18 mouse cellular contexts compared by ENCODE assay signal in the genomic region with DNA sequence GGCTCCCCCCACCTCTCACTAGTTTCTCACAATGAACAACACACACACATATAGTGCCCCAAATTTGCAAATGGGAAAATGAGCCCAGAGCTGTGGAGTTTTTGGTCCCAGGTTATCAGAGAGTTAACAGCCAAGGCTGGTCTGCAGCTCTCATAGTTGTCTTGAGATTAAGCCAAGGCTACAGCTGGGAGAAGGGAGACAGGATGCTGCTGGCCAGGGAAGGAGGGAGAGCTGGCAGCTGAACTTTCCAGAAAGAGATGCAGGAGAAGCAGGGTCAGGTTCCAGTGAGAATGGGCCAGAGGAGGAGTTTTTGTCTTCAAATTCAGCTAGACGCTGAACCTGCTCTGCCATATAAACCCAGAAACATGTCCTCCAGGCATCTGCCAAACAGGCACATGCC. TPM values are rescaled to one million over a fixed set of nuclear protein-coding genes. Genes with fewer than 3 reads are reported as not detected.
A peak's percentile ranks its signal among the peaks of the same experiment; 100 is the strongest.
DNase-seq lines count a peak whose midpoint lies in the region; ATAC-seq and TF ChIP-seq lines count a peak whose summit lies in the region.
"Had no signal": no experiment of that assay in that cellular context is flagged by ENCODE, and none has a peak within 500 bp of the region (broad histone marks: within the 10 kb centered on the region; RNA-seq: fewer than 3 reads in every experiment).

No protein-coding gene starts in this region.

- H3K4me1 ChIP-seq in kidney, adult 2 months (ENCODE audit: control insufficient read depth, insufficient read depth, low read length): no peaks in the 10 kb centered on the region
- H3K4me1 ChIP-seq in hindbrain, embryonic 14.5 days (replicated peaks; ENCODE audit: control insufficient read depth, insufficient read depth, low read length): no peaks in the 10 kb centered on the region

- H3K36me3 ChIP-seq in kidney, adult 2 months (ENCODE audit: control insufficient read depth, insufficient read depth, low read length): no peaks in the 10 kb centered on the region
- H3K36me3 ChIP-seq in hindbrain, embryonic 14.5 days (replicated peaks; ENCODE audit: control insufficient read depth, insufficient read depth): no peaks in the 10 kb centered on the region
- H3K36me3 ChIP-seq: G1E; hindbrain, embryonic 15.5 days; limb, embryonic 15.5 days; lung, embryonic 15.5 days had no signal

- no peak for TF ChIP-seq CTCF in kidney, adult 2 months (conservative IDR thresholded peaks at IDR 0.05; ENCODE audit: insufficient read depth, insufficient read length, low read depth, low read length)

- peak; percentile 16 for DNase-seq in cerebellum, adult 9-11 months
- DNase-seq in cerebellum, adult 18-20 months: no peak
- DNase-seq in kidney, adult 2 months: peak; percentile 4
- DNase-seq in kidney, adult 11 months: no peak
- peak; percentile 4 for DNase-seq in lung, postnatal 14 days
- DNase-seq in lung, adult 18-20 months: no peak
- DNase-seq in heart, postnatal 36 days: peak; percentile 16 to 25
- no peak for DNase-seq in hindbrain, embryonic 14.5 days (ENCODE audit: low spot score)
- DNase-seq: cerebellum, postnatal 25 days; right cerebral cortex, postnatal 14 days; thymus, postnatal 36 days had no signal

- no peak overlapping the region for H3K27ac ChIP-seq in kidney, adult 2 months (ENCODE audit: insufficient read depth, low read depth, low read length)
- no peak overlapping the region for H3K27ac ChIP-seq in hindbrain, embryonic 14.5 days
- H3K27ac ChIP-seq: forebrain, embryonic 13.5 days; hindbrain, embryonic 15.5 days; limb, embryonic 15.5 days; lung, embryonic 15.5 days had no signal

- intact Hi-C loops in heart, postnatal 36 days (cut with DNase I): no loop called here

- no peak for ATAC-seq in hindbrain, embryonic 14.5 days (ENCODE audit: low FRiP score)
- ATAC-seq: CD4-positive, CD25-positive, alpha-beta regulatory T cell, adult 4 months; forebrain, embryonic 13.5 days; intestine, embryonic 16.5 days had no signal

- H3K9me3 ChIP-seq in hindbrain, embryonic 14.5 days (ENCODE audit: control insufficient read depth, low read length): no peaks in the 10 kb centered on the region
- H3K9me3 ChIP-seq: forebrain, embryonic 13.5 days; G1E; hindbrain, embryonic 15.5 days; limb, embryonic 15.5 days; lung, embryonic 15.5 days had no signal

- WGBS in kidney, adult 2 months: 82% methylated on average over 1 of the region's 1 CpGs
- 90% methylated on average over 1 of the region's 1 CpGs for WGBS in hindbrain, embryonic 14.5 days

- H3K9ac ChIP-seq in hindbrain, embryonic 14.5 days: no peak overlapping the region
- H3K9ac ChIP-seq: forebrain, embryonic 13.5 days; hindbrain, embryonic 15.5 days; limb, embryonic 15.5 days; lung, embryonic 15.5 days had no signal

- no peak overlapping the region for H3K4me2 ChIP-seq in hindbrain, embryonic 14.5 days (replicated peaks)
- H3K4me2 ChIP-seq: forebrain, embryonic 13.5 days; hindbrain, embryonic 15.5 days; limb, embryonic 15.5 days; lung, embryonic 15.5 days had no signal

- no peak overlapping the region for H3K4me3 ChIP-seq in kidney, adult 2 months (ENCODE audit: insufficient read depth, low read depth, low read length)
- H3K4me3 ChIP-seq in hindbrain, embryonic 14.5 days (replicated peaks; ENCODE audit: low read length): no peak overlapping the region
- H3K4me3 ChIP-seq: forebrain, embryonic 13.5 days; hindbrain, embryonic 15.5 days; limb, embryonic 15.5 days; lung, embryonic 15.5 days had no signal

- H3K27me3 ChIP-seq in kidney, adult 2 months (replicated peaks; ENCODE audit: control insufficient read depth, insufficient read depth, low read length): no peaks in the 10 kb centered on the region
- no peaks in the 10 kb centered on the region for H3K27me3 ChIP-seq in hindbrain, embryonic 14.5 days (ENCODE audit: control insufficient read depth, insufficient read depth, low read length)
- H3K27me3 ChIP-seq: forebrain, embryonic 13.5 days; hindbrain, embryonic 15.5 days; limb, embryonic 15.5 days; lung, embryonic 15.5 days had no signal

- no peak for TF ChIP-seq POLR2A in kidney, adult 2 months (IDR thresholded peaks at IDR 0.05; ENCODE audit: low read depth, low read length)

RNA-seq across cellular contexts. Expression of a gene that starts 13.4 kb away (rescaled TPM):
- polyA plus RNA-seq in kidney, adult 2 months (2012; rRNA removed): 9.9 and 10.3 TPM in 2 replicates
- 10 to 100 TPM in 1 of 2 experiments, 1 to 10 TPM in 1; 6.9 to 11.0 TPM for total RNA-seq in heart, postnatal 36 days (2021)
- polyA plus RNA-seq in hindbrain, embryonic 14.5 days (2014; fragmentation: Nextera tagmentation; extraction: Ambion mirVana): 16.6 and 18.6 TPM in 2 replicates
- total RNA-seq: G1E had no signal
- polyA plus RNA-seq: CD4-positive, CD25-positive, alpha-beta regulatory T cell, adult 4 months; G1E had no signal

RNA-seq across cellular contexts. Expression of a gene that starts 37.0 kb away (rescaled TPM):
- polyA plus RNA-seq in kidney, adult 2 months (2012; rRNA removed): 8.3 and 9.6 TPM in 2 replicates
- total RNA-seq in heart, postnatal 36 days (2021): 10 to 100 TPM; 10.9 to 13.3 TPM
- polyA plus RNA-seq in hindbrain, embryonic 14.5 days (2014; fragmentation: Nextera tagmentation; extraction: Ambion mirVana): 32.1 and 32.5 TPM in 2 replicates

RNA-seq across cellular contexts. Expression of a gene that starts 42.2 kb away (rescaled TPM):
- 12.0 and 14.3 TPM in 2 replicates for polyA plus RNA-seq in kidney, adult 2 months (2012; rRNA removed)
- total RNA-seq in heart, postnatal 36 days (2021): 10 to 100 TPM; 32.8 to 37.2 TPM
- polyA plus RNA-seq in hindbrain, embryonic 14.5 days (2014; fragmentation: Nextera tagmentation; extraction: Ambion mirVana): 85.1 and 91.1 TPM in 2 replicates

Comparison
In these comparisons a context has a peak if more than half of its experiments do, and no peak if none do; other contexts are left out.
1. DNase-seq: peak in cerebellum, adult 9-11 months (single experiment), kidney, adult 2 months (single experiment), lung, postnatal 14 days (single experiment) and heart, postnatal 36 days (2 of 2); none in cerebellum, adult 18-20 months (0 of 2), kidney, adult 11 months (single experiment), lung, adult 18-20 months (0 of 2) and hindbrain, embryonic 14.5 days (single experiment).